Mouse (Mus musculus) lung, postnatal 10 days (tissue): ENCODE results near the gene Ap1s2.

ENCODE experiments used
- DNase-seq: peaks from one replicate; pipeline ENCODE4 v3.0.0; 2021

The Ap1s2 gene

DNA sequence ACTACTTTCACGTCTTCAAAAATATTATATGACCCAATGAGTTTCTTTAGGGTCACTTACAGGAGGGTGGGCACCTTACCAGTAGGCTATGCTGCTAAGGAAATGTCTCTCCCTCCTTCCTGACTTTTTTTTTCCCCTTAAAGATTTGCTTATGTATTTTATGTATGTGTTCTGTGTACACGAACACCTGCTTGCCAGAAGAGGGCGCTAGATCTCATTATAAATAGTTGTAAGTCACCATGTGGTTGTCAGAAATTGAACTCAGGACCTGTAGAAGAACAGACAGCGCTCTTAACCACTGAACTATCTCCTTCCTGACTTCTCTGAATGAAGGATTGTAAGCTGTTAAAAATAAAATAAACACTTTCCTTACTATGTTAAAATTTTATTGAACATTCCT, 72.7 kb downstream of the Ap1s2 start:
- no peak for DNase-seq

DNA sequence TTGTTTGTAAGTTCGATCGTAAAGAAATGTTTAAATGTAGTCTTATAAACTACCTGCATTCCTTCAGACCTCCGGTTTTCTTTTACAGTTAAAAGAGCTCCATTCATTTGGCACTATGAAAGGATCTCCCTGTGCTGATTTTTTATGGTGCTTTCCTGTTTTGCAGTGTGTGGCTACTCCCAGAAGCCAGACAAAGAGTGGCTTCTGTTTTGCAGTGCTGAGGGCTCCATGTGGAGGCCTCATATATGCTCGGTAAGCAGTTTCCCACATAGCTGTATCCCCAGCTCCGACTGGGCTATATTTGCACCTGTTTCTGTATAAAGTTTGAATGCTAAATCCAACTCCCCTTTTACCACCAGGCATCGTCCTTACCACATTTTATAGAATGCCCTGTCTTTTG, 73.3 kb downstream of the Ap1s2 start:
- no peak for DNase-seq
